Mouse (Mus musculus): ENCODE results near the gene Ppp1r16b. TPM values are rescaled to one million over a fixed set of nuclear protein-coding genes. Genes with fewer than 3 reads are reported as not detected.

Gene Ppp1r16b
- 12.4 and 18.4 TPM in 2 replicates for polyA plus RNA-seq (2014; fragmentation: Nextera tagmentation; extraction: Ambion mirVana)

DNA sequence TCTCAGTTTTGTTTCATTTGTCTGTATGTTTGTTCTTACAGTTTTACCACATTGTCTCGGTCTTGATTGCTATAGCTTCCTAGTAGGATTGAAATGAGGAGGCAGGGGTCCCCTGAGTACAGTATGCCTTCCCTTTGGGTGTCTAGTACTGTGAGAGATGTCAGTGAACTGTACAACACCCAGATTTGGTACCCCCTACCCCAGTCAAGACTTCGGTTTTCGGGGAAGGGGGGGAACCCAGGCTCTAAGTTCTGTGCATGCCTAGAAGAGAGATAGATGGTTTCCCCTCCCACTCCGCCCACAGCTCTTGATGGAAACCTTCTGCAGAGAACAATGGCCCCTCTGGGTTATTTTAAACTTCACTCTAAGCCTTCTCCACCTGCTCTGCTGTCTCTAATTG, at the start of gene Ppp1r16b:
Gene Ppp1r16b (plus strand): TSS at position 301 of the 400 bp plus-strand sequence.
- Histone ChIP-seq H3K4me2 (ENCODE audit: low read length) (no peak within 1 kb of the TSS), H3K9ac (ENCODE audit: low read length) (no peak within 1 kb of the TSS), H3K4me3 (ENCODE audit: low read depth, low read length) (no peak within 1 kb of the TSS), H3K27me3 (replicated peaks; ENCODE audit: control insufficient read depth, insufficient read depth, low read length) (peaks cover 18% of the 10 kb centered on the region), H3K36me3 (ENCODE audit: control insufficient read depth, insufficient read depth, low read length) (no peaks in the 10 kb centered on the region), H3K4me1 (ENCODE audit: control insufficient read depth, insufficient read depth, low read length) (peaks cover 6% of the 10 kb centered on the region), H3K9me3 (replicated peaks; ENCODE audit: control insufficient read depth, low read length) (no peaks in the 10 kb centered on the region), H3K27ac (ENCODE audit: low read depth, low read length) (no peak within 1 kb of the TSS)
- 63% methylated on average over 4 of the region's 4 CpGs for WGBS
- ATAC-seq (no peak), DNase-seq (ENCODE audit: low spot score) (no peak)

DNA sequence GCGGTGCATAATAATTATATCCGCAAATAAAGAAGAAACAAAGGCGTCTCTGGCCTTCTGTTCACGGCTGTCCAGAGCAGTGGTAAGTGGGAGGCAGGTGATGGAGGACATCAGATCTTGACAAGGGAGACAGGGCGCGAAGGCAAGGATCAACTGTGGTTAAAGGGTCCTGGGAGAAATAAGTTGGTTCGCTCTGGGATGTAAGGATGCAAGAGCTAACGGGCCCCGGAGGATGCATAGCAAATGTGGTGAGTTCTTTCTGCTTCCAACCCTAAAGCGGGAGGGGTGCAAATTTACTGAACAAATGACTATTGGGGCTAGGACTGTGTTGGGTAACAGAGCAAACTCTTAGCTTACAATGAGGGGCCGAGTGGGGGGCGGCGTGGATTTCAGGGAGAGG, 49.5 kb upstream of the Ppp1r16b start:
- Histone ChIP-seq H3K27me3 (replicated peaks; ENCODE audit: control insufficient read depth, insufficient read depth, low read length) (peaks cover 66% of the 10 kb centered on the region), H3K9ac (ENCODE audit: low read length) (peak overlapping the region; percentile 85), H3K36me3 (ENCODE audit: control insufficient read depth, insufficient read depth, low read length) (0 out of 2 replicates have a peak, but pooled peaks cover 4% of the 10 kb centered on the region), H3K4me1 (ENCODE audit: control insufficient read depth, insufficient read depth, low read length) (no peaks in the 10 kb centered on the region), H3K4me3 (ENCODE audit: low read depth, low read length) (peak overlapping the region; percentile 47), H3K4me2 (ENCODE audit: low read length) (peak overlapping the region; percentile 55), H3K9me3 (replicated peaks; ENCODE audit: control insufficient read depth, low read length) (no peaks in the 10 kb centered on the region), H3K27ac (ENCODE audit: low read depth, low read length) (peak overlapping the region; percentile 71)
- no peak for DNase-seq (ENCODE audit: low spot score)
- WGBS = 4% methylated on average over 13 of the region's 13 CpGs
- ATAC-seq = no peak

DNA sequence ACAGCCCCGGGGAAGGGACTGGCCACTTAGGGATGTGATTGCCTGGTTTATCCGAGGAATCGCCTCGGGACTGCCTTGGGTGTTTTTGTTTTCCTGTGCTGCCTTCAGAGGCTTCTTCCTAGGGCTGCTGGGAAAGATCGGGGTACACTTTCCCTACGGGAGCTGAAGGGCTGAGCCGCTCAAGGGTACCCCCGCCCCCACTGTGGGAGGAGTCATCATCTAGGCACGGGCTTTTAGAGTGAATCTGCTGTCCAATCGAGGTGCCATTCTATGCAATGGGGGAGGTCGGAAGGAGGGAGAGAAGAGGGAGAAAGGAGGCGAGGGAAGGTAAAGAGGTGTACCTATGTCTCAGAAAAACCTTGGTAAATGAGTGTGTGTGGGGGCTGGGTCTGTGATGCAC, 48.9 kb upstream of the Ppp1r16b start:
- Histone ChIP-seq H3K4me1 (ENCODE audit: control insufficient read depth, insufficient read depth, low read length) (no peaks in the 10 kb centered on the region), H3K27me3 (replicated peaks; ENCODE audit: control insufficient read depth, insufficient read depth, low read length) (peaks cover 61% of the 10 kb centered on the region)
- 2% methylated on average over 12 of the region's 12 CpGs for WGBS

DNA sequence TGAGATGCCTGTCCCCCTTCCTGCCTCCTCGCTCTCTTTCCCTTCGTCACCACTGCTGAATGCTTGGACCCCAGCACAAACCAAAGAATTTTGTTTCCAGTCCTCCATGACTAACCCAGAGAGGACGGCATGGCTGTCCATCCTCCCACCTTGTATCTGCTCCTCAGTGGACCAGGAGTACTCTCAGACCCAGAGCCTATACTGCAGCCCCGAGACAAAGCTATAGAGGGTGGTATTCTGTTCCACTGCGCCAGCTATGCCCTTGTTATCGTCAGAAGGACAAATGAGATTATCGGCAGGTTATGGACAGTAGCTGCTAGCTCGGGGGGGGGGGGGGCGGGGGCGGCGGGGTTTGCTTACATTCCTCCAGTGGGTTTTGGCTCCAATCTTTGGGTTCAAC, 48.4 kb upstream of the Ppp1r16b start:
- no peak overlapping the region; the same call in 1 of the 2 replicates for H3K9ac ChIP-seq (ENCODE audit: low read length)
- H3K27ac ChIP-seq (ENCODE audit: low read depth, low read length) = peak overlapping the region; percentile 65
- 0 out of 2 replicates have a peak, but pooled peaks cover 4% of the 10 kb centered on the region for H3K36me3 ChIP-seq (ENCODE audit: control insufficient read depth, insufficient read depth, low read length)
- no peaks in the 10 kb centered on the region for H3K4me1 ChIP-seq (ENCODE audit: control insufficient read depth, insufficient read depth, low read length)
- H3K27me3 ChIP-seq (replicated peaks; ENCODE audit: control insufficient read depth, insufficient read depth, low read length) = peaks cover 57% of the 10 kb centered on the region
- H3K9me3 ChIP-seq (replicated peaks; ENCODE audit: control insufficient read depth, low read length) = no peaks in the 10 kb centered on the region
- ATAC-seq = no peak
- 7% methylated on average over 11 of the region's 11 CpGs for whole genome bisulfite sequencing
- DNase-seq (ENCODE audit: low spot score) = no peak
- H3K4me2 ChIP-seq (ENCODE audit: low read length) = peak overlapping the region; percentile 55
- H3K4me3 ChIP-seq (ENCODE audit: low read depth, low read length) = peak overlapping the region; percentile 47

More for the DNA sequence above, 48.9 kb upstream of the Ppp1r16b start:
- ATAC-seq (peak; percentile 51), DNase-seq (ENCODE audit: low spot score) (peak; percentile 79)
- H3K36me3 ChIP-seq (ENCODE audit: control insufficient read depth, insufficient read depth, low read length) = 0 out of 2 replicates have a peak, but pooled peaks cover 4% of the 10 kb centered on the region
- H3K9me3 ChIP-seq (replicated peaks; ENCODE audit: control insufficient read depth, low read length) = no peaks in the 10 kb centered on the region
- peak overlapping the region; percentile 85 for H3K9ac ChIP-seq (ENCODE audit: low read length)
- H3K4me2 ChIP-seq (ENCODE audit: low read length) = peak overlapping the region; percentile 55
- peak overlapping the region; percentile 71 for H3K27ac ChIP-seq (ENCODE audit: low read depth, low read length)
- peak overlapping the region; percentile 47 for H3K4me3 ChIP-seq (ENCODE audit: low read depth, low read length)

DNA sequence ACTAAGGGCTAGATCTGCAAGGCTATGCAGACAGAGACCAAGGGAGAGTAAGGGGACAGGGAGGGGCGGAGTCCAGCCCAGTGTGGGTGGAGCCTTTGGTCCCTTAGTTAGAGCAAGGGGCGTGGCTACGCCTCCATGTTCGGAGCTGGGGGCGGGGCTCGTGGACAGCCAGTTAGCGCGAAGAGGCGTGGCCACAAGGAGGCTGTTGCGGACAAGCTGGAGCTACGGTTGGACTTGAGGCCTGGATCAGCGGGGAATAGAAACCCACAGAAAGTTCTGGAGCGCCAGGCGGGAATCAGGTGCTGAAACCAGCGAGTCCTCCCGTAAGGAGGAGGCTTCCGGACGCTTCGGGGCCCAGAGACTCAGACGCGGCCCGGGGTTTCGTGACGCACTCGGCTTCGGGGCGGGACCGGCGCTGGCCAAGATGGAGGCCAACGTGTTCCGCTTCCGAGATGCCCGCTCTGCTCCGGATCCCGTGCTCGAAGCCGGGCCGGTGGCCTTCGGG, 40.4 kb upstream of the Ppp1r16b start, which contains the start of gene Actr5:
Gene Actr5 (plus strand): TSS at position 171 of the 505 bp plus-strand sequence.
- H3K4me3 ChIP-seq (ENCODE audit: low read depth, low read length) = peak within 1 kb of the TSS; percentile 84
- H3K27ac ChIP-seq (ENCODE audit: low read depth, low read length) = peak within 1 kb of the TSS; percentile 80
- H3K9ac ChIP-seq (ENCODE audit: low read length) = peak within 1 kb of the TSS; percentile 85
- ATAC-seq (peak; percentile 94), DNase-seq (ENCODE audit: low spot score) (peak; percentile 98)
- WGBS = under 1% methylated on average over 39 of the region's 39 CpGs
- H3K36me3 ChIP-seq (ENCODE audit: control insufficient read depth, insufficient read depth, low read length) = peaks cover 19% of the 10 kb centered on the region
- H3K27me3 ChIP-seq (replicated peaks; ENCODE audit: control insufficient read depth, insufficient read depth, low read length) = no peaks in the 10 kb centered on the region
- H3K9me3 ChIP-seq (replicated peaks; ENCODE audit: control insufficient read depth, low read length) = no peaks in the 10 kb centered on the region
- peaks cover 9% of the 10 kb centered on the region for H3K4me1 ChIP-seq (ENCODE audit: control insufficient read depth, insufficient read depth, low read length)
- H3K4me2 ChIP-seq (ENCODE audit: low read length) = peak within 1 kb of the TSS; percentile 84

DNA sequence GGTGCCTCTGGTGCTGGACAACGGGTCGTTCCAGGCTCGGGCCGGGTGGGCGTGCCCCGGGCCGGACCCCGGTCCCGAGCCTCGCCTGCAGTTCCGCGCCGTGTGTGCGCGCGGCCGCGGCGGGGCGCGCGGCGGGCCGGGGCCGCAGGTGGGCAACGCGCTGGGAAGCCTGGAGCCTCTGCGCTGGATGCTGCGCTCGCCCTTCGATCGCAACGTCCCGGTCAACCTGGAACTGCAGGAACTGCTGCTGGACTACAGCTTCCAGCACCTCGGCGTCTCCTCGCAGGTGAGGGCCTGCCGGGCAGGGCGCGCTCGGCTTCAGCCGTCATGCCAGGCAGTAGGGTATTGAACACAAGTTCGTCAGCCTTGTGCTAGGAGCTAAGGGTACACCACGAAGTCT, 40.0 kb upstream of the Ppp1r16b start:
- H3K36me3 ChIP-seq (ENCODE audit: control insufficient read depth, insufficient read depth, low read length) = peaks cover 23% of the 10 kb centered on the region
- H3K27ac ChIP-seq (ENCODE audit: low read depth, low read length) = peak overlapping the region; percentile 80
- ATAC-seq (peak; percentile 79), DNase-seq (ENCODE audit: low spot score) (no peak)
- H3K4me1 ChIP-seq (ENCODE audit: control insufficient read depth, insufficient read depth, low read length) = peaks cover 9% of the 10 kb centered on the region
- no peaks in the 10 kb centered on the region for H3K27me3 ChIP-seq (replicated peaks; ENCODE audit: control insufficient read depth, insufficient read depth, low read length)
- H3K4me2 ChIP-seq (ENCODE audit: low read length) = peak overlapping the region; percentile 84
- H3K9me3 ChIP-seq (replicated peaks; ENCODE audit: control insufficient read depth, low read length) = no peaks in the 10 kb centered on the region
- H3K9ac ChIP-seq (ENCODE audit: low read length) = peak overlapping the region; percentile 85
- peak overlapping the region; percentile 84 for H3K4me3 ChIP-seq (ENCODE audit: low read depth, low read length)
- 0% methylated on average over 37 of the region's 44 CpGs for WGBS

DNA sequence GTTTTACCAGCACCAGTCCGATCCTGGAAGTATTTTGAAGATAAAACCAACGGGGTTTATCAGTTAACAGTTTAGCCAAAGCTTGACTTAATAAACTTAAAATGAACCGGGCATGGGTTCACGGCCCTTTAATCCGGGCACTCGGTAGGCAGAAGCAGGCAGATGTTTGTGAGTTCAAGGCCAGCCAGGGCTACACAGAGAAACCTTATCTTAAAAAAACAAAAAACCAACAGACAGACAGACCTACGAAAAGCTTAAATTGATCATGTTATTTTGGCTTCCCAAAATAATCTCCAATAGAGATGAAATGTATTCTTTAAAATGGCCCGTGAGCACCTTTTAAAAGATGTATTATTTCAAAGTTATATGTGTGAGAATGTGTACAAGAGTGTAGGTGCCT, 39.5 kb upstream of the Ppp1r16b start:
- no peak for ATAC-seq
- H3K9me3 ChIP-seq (replicated peaks; ENCODE audit: control insufficient read depth, low read length) = no peaks in the 10 kb centered on the region
- 43% methylated on average over 8 of the region's 8 CpGs for WGBS
- DNase-seq (ENCODE audit: low spot score) = no peak
- peaks cover 9% of the 10 kb centered on the region for H3K4me1 ChIP-seq (ENCODE audit: control insufficient read depth, insufficient read depth, low read length)
- peak overlapping the region; percentile 84 for H3K4me3 ChIP-seq (ENCODE audit: low read depth, low read length)
- peak overlapping the region; percentile 85 for H3K9ac ChIP-seq (ENCODE audit: low read length)
- H3K36me3 ChIP-seq (ENCODE audit: control insufficient read depth, insufficient read depth, low read length) = peaks cover 28% of the 10 kb centered on the region
- H3K4me2 ChIP-seq (ENCODE audit: low read length) = peak overlapping the region; percentile 84
- H3K27me3 ChIP-seq (replicated peaks; ENCODE audit: control insufficient read depth, insufficient read depth, low read length) = no peaks in the 10 kb centered on the region
- no peak overlapping the region for H3K27ac ChIP-seq (ENCODE audit: low read depth, low read length)

DNA sequence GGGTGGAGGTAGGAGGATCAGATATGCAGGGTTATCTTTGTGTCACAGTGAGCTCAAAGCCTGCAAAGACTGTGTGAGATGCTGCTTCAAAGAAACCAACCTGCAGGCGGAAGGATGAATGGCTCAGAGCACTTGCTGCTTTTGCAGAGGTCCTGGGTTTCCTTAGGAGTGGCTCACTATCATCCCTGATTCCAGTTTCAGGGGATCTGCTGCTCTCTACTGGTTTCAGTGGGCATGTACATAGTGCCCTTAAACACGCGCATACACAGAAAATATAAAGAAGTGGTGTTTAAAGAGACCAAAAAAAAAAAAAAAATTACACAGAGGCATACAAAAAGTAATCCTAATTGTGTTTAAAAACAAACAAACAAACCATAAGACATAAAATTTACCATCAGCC, 36.3 kb upstream of the Ppp1r16b start:
- H3K4me2 ChIP-seq (ENCODE audit: low read length) = no peak overlapping the region
- no peaks in the 10 kb centered on the region for H3K9me3 ChIP-seq (replicated peaks; ENCODE audit: control insufficient read depth, low read length)
- peaks cover 57% of the 10 kb centered on the region for H3K36me3 ChIP-seq (ENCODE audit: control insufficient read depth, insufficient read depth, low read length)
- H3K27ac ChIP-seq (ENCODE audit: low read depth, low read length) = no peak overlapping the region
- H3K9ac ChIP-seq (ENCODE audit: low read length) = no peak overlapping the region
- WGBS = 70% methylated on average over 3 of the region's 3 CpGs
- peaks cover 9% of the 10 kb centered on the region for H3K4me1 ChIP-seq (ENCODE audit: control insufficient read depth, insufficient read depth, low read length)
- ATAC-seq = no peak
- H3K4me3 ChIP-seq (ENCODE audit: low read depth, low read length) = no peak overlapping the region
- no peaks in the 10 kb centered on the region for H3K27me3 ChIP-seq (replicated peaks; ENCODE audit: control insufficient read depth, insufficient read depth, low read length)
- DNase-seq (ENCODE audit: low spot score) = peak; percentile 72

DNA sequence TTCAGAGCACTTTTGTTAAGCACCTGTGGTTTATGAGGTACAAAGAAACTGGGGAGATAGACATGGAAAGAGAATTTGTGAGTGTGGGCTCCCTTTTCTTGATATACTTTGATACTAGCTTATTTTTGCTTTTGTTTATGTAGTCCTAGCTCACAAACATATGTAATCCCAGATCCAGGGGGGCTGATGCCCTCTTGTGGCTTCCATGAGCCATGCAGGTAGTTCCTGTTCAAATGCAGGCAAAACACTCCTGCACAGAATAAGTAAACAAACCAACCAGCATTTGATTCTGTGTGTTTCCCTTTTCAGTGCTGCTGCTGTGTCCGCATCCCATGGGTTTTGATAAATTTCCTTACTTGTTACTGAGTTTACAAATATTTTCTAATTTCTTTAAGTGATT, 35.8 kb upstream of the Ppp1r16b start:
- H3K4me1 ChIP-seq (ENCODE audit: control insufficient read depth, insufficient read depth, low read length) = peaks cover 9% of the 10 kb centered on the region
- DNase-seq (ENCODE audit: low spot score) (peak; percentile 79), ATAC-seq (no peak)
- peaks cover 60% of the 10 kb centered on the region for H3K36me3 ChIP-seq (ENCODE audit: control insufficient read depth, insufficient read depth, low read length)
- H3K4me3 ChIP-seq (ENCODE audit: low read depth, low read length) = no peak overlapping the region
- H3K27me3 ChIP-seq (replicated peaks; ENCODE audit: control insufficient read depth, insufficient read depth, low read length) = no peaks in the 10 kb centered on the region
- WGBS = 78% methylated on average over 1 of the region's 1 CpGs
- H3K27ac ChIP-seq (ENCODE audit: low read depth, low read length) = no peak overlapping the region
- H3K9me3 ChIP-seq (replicated peaks; ENCODE audit: control insufficient read depth, low read length) = no peaks in the 10 kb centered on the region
- no peak overlapping the region for H3K4me2 ChIP-seq (ENCODE audit: low read length)
- H3K9ac ChIP-seq (ENCODE audit: low read length) = no peak overlapping the region
